Mouse (Mus musculus) C2C12 (cell line): ENCODE data around the gene Gm45233. TPM values are rescaled to one million over a fixed set of nuclear protein-coding genes. Genes with fewer than 3 reads are reported as not detected.

Experiments
- H3K27me3 ChIP-seq: one replicate; pipeline ENCODE4 v1.6.1; 2011; ENCODE audit not compliant: control insufficient read depth, insufficient read depth, insufficient read length
- H3K36me3 ChIP-seq: one replicate; pipeline ENCODE4 v1.6.1; 2011; ENCODE audit not compliant: control insufficient read depth, insufficient read depth
- H3K4me3 ChIP-seq: one replicate; pipeline ENCODE4 v1.5.1; 2011; ENCODE audit warnings: mild to moderate bottlenecking, control low read depth; ENCODE audit not compliant: poor library complexity, insufficient read depth, severe bottlenecking
- H3K79me2 ChIP-seq: one replicate; pipeline ENCODE4 v1.6.1; 2011; ENCODE audit not compliant: control insufficient read depth, insufficient read depth
- H3K79me3 ChIP-seq: one replicate; pipeline ENCODE4 v1.6.1; 2011; ENCODE audit warnings: low read depth, control low read depth
- H3ac ChIP-seq: one replicate; pipeline ENCODE3; 2011; ENCODE audit warnings: low read depth; ENCODE audit not compliant: control insufficient read depth, insufficient read length
- CEBPB ChIP-seq: IDR thresholded peaks from one replicate; pipeline ENCODE4 v1.6.1; 2011; ENCODE audit warnings: low read depth, mild to moderate bottlenecking, control low read depth, moderate library complexity
- CTCF ChIP-seq: IDR thresholded peaks from one replicate; pipeline ENCODE4 v1.5.1; 2011; ENCODE audit not compliant: control insufficient read depth, insufficient read depth, insufficient read length
- FOSL1 ChIP-seq: IDR thresholded peaks from one replicate; pipeline ENCODE4 v1.8.0; 2011; ENCODE audit warnings: mild to moderate bottlenecking, low read length; ENCODE audit not compliant: poor library complexity, insufficient read depth, severe bottlenecking
- MAX ChIP-seq: IDR thresholded peaks from one replicate; pipeline ENCODE4 v1.6.1; 2011; ENCODE audit warnings: mild to moderate bottlenecking, control low read depth
- MYOD1 ChIP-seq: IDR thresholded peaks from one replicate; pipeline ENCODE4 v1.6.1; 2011; ENCODE audit warnings: low read depth; ENCODE audit not compliant: control insufficient read depth, insufficient read length
- MYOG ChIP-seq: IDR thresholded peaks from one replicate; pipeline ENCODE4 v1.6.1; 2011; ENCODE audit not compliant: control insufficient read depth, insufficient read length; ENCODE audit errors: extremely low read depth
- USF1 ChIP-seq: IDR thresholded peaks from one replicate; pipeline ENCODE4 v1.6.1; 2011; ENCODE audit warnings: low read depth, mild to moderate bottlenecking, control low read depth, moderate library complexity
- polyA plus RNA-seq: library from polyadenylated mRNA; unstranded; fragments of >200 nt; fragmentation: generic; extraction: Trizol; gene quantifications from one replicate; pipeline ENCODE4 v1.2.1, GENCODE M21; 2012; ENCODE audit warnings: missing spikeins

Gm45233 gene
- polyA plus RNA-seq, 1 experiment: 0.09 TPM

DNA sequence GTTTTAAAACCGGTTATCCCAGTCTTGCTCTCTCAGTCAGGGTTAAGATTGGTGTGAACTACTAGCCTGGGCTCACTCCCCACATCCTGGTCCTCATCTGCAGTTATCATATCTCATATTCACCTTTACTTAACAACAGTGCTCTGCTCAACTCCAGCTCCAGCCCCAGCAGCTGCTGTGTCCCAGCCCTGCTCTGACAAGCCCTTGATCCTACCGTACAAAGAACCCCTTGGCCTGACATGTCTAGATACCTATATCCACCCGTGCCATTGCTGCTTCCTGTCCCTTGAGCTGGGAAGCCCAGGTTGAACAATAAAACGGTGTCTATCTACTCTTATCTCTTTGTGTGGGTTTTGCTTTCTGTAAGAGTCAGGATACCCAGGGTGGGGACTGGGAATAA is 14.4 kb upstream of the Gm45233 start:
- Histone ChIP-seq H3K36me3 (no peaks in the 10 kb centered on the region), H3ac (no peak overlapping the region), H3K4me3 (no peak overlapping the region), H3K27me3 (no peaks in the 10 kb centered on the region), H3K79me2 (no peaks in the 10 kb centered on the region), H3K79me3 (no peaks in the 10 kb centered on the region)
- no peak for TF ChIP-seq MYOD1

DNA sequence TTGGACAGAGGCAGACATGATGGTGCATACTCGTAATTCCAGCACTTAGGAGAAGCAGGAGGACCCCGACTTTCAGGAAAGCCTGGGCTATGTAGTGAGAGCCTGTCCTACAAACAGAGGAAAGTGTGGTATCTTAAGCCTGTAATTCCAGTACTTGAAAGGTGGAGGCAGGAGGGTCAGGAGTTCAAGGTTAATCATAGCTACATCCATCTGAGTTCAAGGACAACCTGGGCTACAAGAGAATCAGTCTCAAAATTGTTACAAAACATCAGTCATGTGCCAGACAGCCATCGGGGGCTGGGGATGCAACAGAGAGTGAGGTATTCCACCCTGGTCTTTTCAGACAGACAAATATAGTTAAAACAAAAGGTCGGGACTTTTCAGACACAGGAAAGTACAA is 11.0 kb upstream of the Gm45233 start:
- no peak overlapping the region for H3ac ChIP-seq
- no peaks in the 10 kb centered on the region for H3K36me3 ChIP-seq
- TF ChIP-seq USF1 (no peak), MYOD1 (no peak), CTCF (no peak), MAX (no peak), MYOG (no peak), FOSL1 (no peak), CEBPB (no peak)
- H3K27me3 ChIP-seq: no peaks in the 10 kb centered on the region
- H3K79me2 ChIP-seq: no peaks in the 10 kb centered on the region
- no peak overlapping the region for H3K4me3 ChIP-seq
- H3K79me3 ChIP-seq: no peaks in the 10 kb centered on the region

DNA sequence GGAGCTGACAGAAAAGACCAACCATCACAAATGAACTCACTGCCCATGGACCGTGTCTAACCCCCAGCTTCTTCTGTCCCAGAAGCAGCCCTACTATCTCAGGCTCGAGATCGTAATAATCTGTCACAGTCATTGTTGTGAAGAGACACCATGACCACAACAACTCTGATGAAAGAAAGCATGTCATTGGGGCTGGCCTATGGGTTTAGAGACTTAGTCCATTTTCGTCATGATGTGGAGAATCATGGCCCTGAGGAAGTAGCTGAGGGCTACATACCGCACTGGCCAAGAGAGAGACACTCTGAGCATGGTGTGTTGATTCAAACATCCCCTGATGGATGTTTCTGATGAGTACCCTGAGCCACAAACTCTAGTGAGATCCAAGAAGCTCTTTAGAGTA is 9.3 kb upstream of the Gm45233 start:
- H3K79me2 ChIP-seq: no peaks in the 10 kb centered on the region
- TF ChIP-seq MYOD1: no peak
- TF ChIP-seq USF1: no peak
- no peak for TF ChIP-seq MYOG
- no peak for TF ChIP-seq MAX
- no peak for TF ChIP-seq FOSL1
- TF ChIP-seq CTCF: no peak
- no peak for TF ChIP-seq CEBPB
- H3K27me3 ChIP-seq: no peaks in the 10 kb centered on the region
- H3K79me3 ChIP-seq: no peaks in the 10 kb centered on the region
- no peaks in the 10 kb centered on the region for H3K36me3 ChIP-seq
- no peak overlapping the region for H3ac ChIP-seq
- no peak overlapping the region for H3K4me3 ChIP-seq

DNA sequence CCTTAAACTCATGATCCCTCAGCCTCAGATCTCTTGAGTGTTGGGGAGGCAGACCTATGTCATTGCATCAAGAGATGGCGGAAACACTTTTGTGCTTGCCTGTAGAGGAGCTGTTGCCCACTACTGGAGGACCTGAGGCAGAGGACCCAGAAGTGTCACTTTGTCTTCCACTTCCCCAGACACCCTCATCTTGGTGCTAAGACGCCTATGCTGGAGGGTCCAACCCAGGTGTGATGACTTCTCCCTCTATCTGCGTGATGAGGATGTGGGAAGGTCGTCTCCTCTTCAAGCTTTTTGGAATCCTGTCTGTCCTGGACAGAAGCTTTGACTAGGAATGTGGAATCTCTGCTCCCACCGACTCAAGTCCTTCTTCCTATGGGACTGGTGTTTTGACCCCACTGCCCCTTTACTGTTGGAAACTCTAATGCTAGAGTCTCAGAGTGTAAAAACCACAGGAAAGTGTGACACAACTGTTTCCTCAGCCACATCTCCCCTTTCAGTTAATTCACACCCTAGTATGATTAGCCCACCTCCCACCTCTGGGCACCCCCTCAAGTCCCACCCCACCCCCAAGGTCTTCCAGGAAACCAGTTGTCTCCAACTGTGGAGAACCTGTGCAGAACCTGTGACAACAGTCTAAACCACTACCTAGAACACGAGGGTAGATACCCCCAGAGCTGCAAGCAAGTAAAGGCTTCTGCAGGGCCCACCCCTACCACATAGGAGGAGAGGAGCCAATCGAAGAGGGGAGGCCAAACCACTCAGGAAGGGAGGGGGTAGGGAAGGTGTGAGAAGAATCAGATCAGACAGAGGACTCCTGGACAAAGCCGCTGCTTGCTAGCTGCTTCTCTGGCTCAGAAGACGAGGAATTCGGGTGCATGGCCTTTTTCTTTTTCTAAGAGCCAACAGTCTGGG is 7.3 kb upstream of the Gm45233 start, which contains the start of gene Nkg7:
Nkg7 (plus strand) TSS at position 733 of the 915 bp plus-strand sequence.
- H3K79me3 ChIP-seq: no peaks in the 10 kb centered on the region
- no peaks in the 10 kb centered on the region for H3K27me3 ChIP-seq
- no peaks in the 10 kb centered on the region for H3K79me2 ChIP-seq
- H3ac ChIP-seq: no peak within 1 kb of the TSS
- H3K36me3 ChIP-seq: no peaks in the 10 kb centered on the region
- no peak within 1 kb of the TSS for H3K4me3 ChIP-seq
- no peak for TF ChIP-seq CEBPB
- TF ChIP-seq CTCF: no peak
- TF ChIP-seq FOSL1: no peak
- TF ChIP-seq MYOD1: no peak
- TF ChIP-seq USF1: no peak
- TF ChIP-seq MYOG: no peak
- no peak for TF ChIP-seq MAX

DNA sequence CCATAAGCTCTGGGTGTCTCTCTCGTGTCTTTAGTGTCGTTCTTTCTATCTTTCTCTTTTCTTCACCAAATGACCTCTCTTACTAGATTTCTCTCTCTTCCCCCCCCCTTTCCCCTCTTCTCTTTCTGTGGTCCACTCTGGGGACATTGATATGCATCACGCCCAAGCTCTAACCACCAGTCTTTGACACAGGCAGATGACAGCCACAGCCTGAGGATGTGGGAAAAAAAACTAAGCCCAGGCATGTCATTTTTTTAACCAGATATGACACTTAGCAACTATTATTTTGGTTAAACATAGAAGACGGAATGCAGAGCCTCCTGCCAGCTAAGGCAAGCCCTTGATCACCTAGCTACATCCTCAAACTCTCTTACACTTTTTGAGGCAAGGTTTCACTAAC is 5.3 kb upstream of the Gm45233 start:
- H3K79me3 ChIP-seq: no peaks in the 10 kb centered on the region
- TF ChIP-seq CEBPB: no peak
- no peak for TF ChIP-seq MAX
- TF ChIP-seq USF1: no peak
- no peak for TF ChIP-seq MYOD1

DNA sequence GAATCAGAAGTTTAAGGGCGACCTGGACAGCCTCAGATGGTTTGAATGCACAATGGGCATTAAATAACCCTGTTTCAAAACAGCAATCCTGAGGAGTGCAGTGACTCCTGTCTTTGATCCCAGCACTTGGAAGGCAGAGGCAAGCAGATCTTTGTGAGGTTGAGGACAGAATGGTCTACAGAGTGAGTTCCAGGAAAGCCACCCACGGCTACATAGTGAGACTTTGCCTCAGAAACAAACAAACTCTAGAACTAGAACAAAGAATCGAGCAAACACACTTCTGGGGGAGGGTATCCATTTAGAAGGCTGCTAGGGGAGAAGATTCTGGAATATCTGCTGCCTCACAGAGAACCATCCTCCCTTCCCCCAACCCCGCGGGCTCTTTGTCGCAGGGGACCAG is 3.4 kb upstream of the Gm45233 start, which contains the start of gene Cldnd2:
Cldnd2 (plus strand) TSS at position 301 of the 400 bp plus-strand sequence.
- H3K27me3 ChIP-seq: no peaks in the 10 kb centered on the region
- peaks cover 14% of the 10 kb centered on the region for H3K79me2 ChIP-seq
- H3ac ChIP-seq: no peak within 1 kb of the TSS
- no peak for TF ChIP-seq MYOD1
- TF ChIP-seq MYOG: no peak
- no peak for TF ChIP-seq CEBPB
- no peak for TF ChIP-seq MAX
- no peak for TF ChIP-seq USF1
- TF ChIP-seq CTCF: no peak
- TF ChIP-seq FOSL1: no peak
- H3K79me3 ChIP-seq: peaks cover 8% of the 10 kb centered on the region
- H3K36me3 ChIP-seq: no peaks in the 10 kb centered on the region
- H3K4me3 ChIP-seq: no peak within 1 kb of the TSS

More for the DNA sequence above, 5.3 kb upstream of the Gm45233 start:
- no peaks in the 10 kb centered on the region for H3K36me3 ChIP-seq
- H3K27me3 ChIP-seq: no peaks in the 10 kb centered on the region
- H3ac ChIP-seq: no peak overlapping the region
- no peaks in the 10 kb centered on the region for H3K79me2 ChIP-seq
- no peak overlapping the region for H3K4me3 ChIP-seq
